Mouse (Mus musculus) thymus, postnatal 0 days (tissue): ENCODE measurements around the gene 1700008P02Rik. TPM values are rescaled to one million over a fixed set of nuclear protein-coding genes. Genes with fewer than 3 reads are reported as not detected.
"Not testable (repeated sequence)": the region's sequence is repeated elsewhere in the genome, so short reads cannot be mapped to it uniquely, and the experiment has no call there.

Experiments
- DNase-seq: peaks from one replicate; pipeline ENCODE4 v3.0.0-alpha.2; 2015; ENCODE audit warnings: low spot score
- polyA plus RNA-seq: library from polyadenylated mRNA; unstranded; fragments of >200 nt; fragmentation: Nextera tagmentation; extraction: Ambion mirVana; gene quantifications from 2 replicates; pipeline ENCODE4 v1.2.1, GENCODE M21; 2015

Gene 1700008P02Rik
- not detected in 2 replicates for polyA plus RNA-seq

- DNase-seq, result no peak
Observed at GRCm38 (mm10) chr3:6620343-6620742, at the start of gene 1700008P02Rik. TSS of gene 1700008P02Rik (minus strand) at chr3:6620443.

- no peak for DNase-seq
Observed at GRCm38 (mm10) chr3:6649411-6649810, 29.2 kb upstream of the 1700008P02Rik start.

- DNase-seq, result not testable (repeated sequence)
Observed at GRCm38 (mm10) chr3:6638151-6638550, 17.9 kb upstream of the 1700008P02Rik start.

GRCm38 (mm10) chr3:6634256-6634655 is 14.0 kb upstream of the 1700008P02Rik start:
- DNase-seq, result no peak

GRCm38 (mm10) chr3:6617881-6618280 is 2.4 kb downstream of the 1700008P02Rik start:
- DNase-seq, result no peak
